Mouse (Mus musculus) heart, adult 2 months (tissue): ENCODE measurements around the gene Gm49336.

Experiments used
- CTCF ChIP-seq: fragments of 200-600 bp; IDR thresholded peaks from 2 replicates; pipeline ENCODE4 v1.8.1; 2022; ENCODE audit warnings: antibody characterized with exemption, mild to moderate bottlenecking, moderate library complexity
- EP300 ChIP-seq: fragments of 200-500 bp; IDR thresholded peaks from 2 replicates; pipeline ENCODE4 v1.6.1; 2011; ENCODE audit warnings: low read depth, low read length, control low read depth; ENCODE audit not compliant: insufficient read depth
- POLR2A ChIP-seq: fragments of 200-500 bp; IDR thresholded peaks from 2 replicates; pipeline ENCODE4 v1.6.1; 2011; ENCODE audit warnings: mild to moderate bottlenecking, low read depth, low read length, control low read depth; ENCODE audit not compliant: insufficient read depth

GRCm38 (mm10) chr14:60300224-60300991 is 49.1 kb upstream of the Gm49336 start:
- TF ChIP-seq POLR2A, result no peak
- TF ChIP-seq EP300, result no peak
- no peak for TF ChIP-seq CTCF
